Mouse (Mus musculus): ENCODE measurements at regions not wholly inside any gene's neighbourhood (a gene's known extent, or its start where the extent isn't known, plus 50 kb on each side); places are given as distances from the start of the nearest gene placed in this dataset.

DNA sequence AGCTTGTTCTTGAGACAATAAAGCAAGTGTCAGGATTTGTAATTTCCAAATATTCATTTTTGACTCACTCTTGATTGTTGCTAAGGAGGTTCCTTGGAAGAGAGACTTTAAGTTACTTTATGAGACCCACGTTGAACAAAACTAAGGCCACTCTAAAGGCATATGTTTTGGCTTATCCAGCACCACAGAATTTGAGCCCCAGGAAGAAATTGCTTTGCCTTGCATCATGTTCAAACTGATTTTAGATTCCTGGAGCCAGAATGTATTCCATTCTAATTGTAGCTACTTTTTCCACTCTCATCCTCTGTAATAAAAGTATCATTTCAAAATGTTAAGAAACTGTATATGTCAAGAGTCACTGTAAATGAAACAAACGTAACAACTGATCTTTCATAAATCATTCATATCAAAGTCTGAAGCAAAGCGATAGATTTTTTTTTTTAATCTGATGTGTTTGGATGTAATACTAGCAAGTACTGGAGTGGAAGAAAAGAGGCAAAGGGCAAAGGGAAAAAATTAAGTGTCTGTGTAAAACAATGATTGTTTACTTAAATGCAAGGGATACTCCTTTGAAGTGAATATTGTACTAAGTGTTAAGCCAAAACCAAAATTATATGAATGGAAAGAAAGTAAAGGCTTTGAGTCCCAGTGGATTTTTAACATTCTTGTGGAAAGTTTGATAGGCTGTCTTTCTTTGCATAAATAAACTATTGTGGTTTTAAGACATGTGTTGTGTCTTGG is 301.7 kb upstream of the Mef2c start:
- no peak for TF ChIP-seq TAL1 (IDR thresholded peaks at IDR 0.05; ENCODE audit: low read length)
- no peak for TF ChIP-seq GATA1 (IDR thresholded peaks at IDR 0.05; ENCODE audit: low read length)
- H3K4me3 ChIP-seq (replicated peaks): no peak overlapping the region

DNA sequence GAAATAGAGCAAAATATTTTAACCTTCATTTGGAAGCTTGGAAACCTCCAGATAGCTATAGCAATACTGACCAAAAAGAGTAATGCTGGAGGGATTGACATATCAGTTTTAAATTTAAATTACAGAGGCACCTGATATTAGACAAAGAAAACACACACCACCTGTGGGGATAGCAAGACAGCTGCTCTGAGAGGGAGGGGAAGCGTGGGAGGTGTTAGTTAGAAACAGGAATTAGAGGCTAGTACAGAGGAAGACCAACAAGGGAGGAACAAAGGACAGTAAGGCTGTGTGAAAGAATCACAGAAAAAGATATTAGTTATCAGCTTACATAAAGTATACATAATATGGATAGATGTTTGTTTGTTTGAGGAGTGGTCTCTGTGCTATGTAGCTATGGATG is 297.2 kb upstream of the Mef2c start:
- no peaks in the 10 kb centered on the region for H3K27me3 ChIP-seq (ENCODE audit: control insufficient read depth)
- H3K4me1 ChIP-seq (ENCODE audit: control insufficient read depth): no peaks in the 10 kb centered on the region
- no peak for TF ChIP-seq GATA1 (IDR thresholded peaks at IDR 0.05; ENCODE audit: low read length)
- no peak for TF ChIP-seq TAL1 (IDR thresholded peaks at IDR 0.05; ENCODE audit: low read length)
- no peaks in the 10 kb centered on the region for H3K36me3 ChIP-seq (ENCODE audit: control insufficient read depth)
- no peaks in the 10 kb centered on the region for H3K9me3 ChIP-seq (ENCODE audit: control insufficient read depth, low read length)
- no peak overlapping the region for H3K4me3 ChIP-seq (replicated peaks)

More for the DNA sequence above, 301.7 kb upstream of the Mef2c start:
- Histone ChIP-seq H3K4me1 (ENCODE audit: control insufficient read depth) (no peaks in the 10 kb centered on the region), H3K27me3 (ENCODE audit: control insufficient read depth) (no peaks in the 10 kb centered on the region), H3K36me3 (ENCODE audit: control insufficient read depth) (no peaks in the 10 kb centered on the region), H3K9me3 (ENCODE audit: control insufficient read depth, low read length) (no peaks in the 10 kb centered on the region)

DNA sequence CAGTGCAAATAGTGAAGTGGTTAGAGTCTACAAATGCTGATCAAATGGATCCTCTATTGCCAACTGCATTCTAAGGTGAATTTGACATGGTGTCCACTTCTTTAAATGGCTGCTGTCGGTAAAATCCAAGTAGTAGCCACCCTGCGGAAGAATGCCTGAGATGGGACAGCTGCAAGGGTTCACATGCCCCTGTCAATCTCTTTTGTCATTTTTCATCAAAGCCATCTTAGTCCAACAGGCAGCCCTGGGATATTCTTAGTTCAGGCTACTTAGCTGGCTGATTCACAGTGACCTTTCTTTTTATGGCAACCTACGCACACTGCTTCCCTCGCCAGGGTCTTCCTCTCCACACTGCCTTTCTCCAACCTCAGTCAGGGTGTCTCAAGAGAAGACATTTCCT is 296.3 kb upstream of the Mef2c start:
- Histone ChIP-seq H3K9me3 (ENCODE audit: control insufficient read depth, low read length) (no peaks in the 10 kb centered on the region), H3K36me3 (ENCODE audit: control insufficient read depth) (no peaks in the 10 kb centered on the region), H3K27me3 (ENCODE audit: control insufficient read depth) (no peaks in the 10 kb centered on the region), H3K4me3 (replicated peaks) (no peak overlapping the region), H3K4me1 (ENCODE audit: control insufficient read depth) (no peaks in the 10 kb centered on the region)
- no peak for TF ChIP-seq GATA1 (IDR thresholded peaks at IDR 0.05; ENCODE audit: low read length)
- TF ChIP-seq TAL1 (IDR thresholded peaks at IDR 0.05; ENCODE audit: low read length): no peak

DNA sequence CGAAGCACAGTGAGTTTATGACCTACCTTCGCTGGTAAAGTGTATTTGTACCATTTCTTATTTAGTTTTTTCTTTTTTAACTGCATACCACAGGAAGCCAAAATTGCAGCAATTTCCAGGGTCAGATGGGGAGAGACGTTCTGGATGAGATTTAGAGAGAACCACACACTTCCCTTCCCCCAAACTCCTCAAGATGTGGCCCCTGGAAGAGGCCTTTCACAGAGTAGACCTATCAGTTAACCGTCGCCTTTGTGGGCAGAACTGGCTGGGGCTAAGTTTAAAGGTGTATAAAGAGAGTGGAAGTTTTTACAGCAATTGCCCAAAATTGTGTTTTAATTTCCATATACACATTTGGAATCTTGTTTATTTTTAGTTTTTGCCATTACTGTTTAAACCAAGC is 295.7 kb upstream of the Mef2c start:
- Histone ChIP-seq H3K4me3 (replicated peaks) (no peak overlapping the region), H3K9me3 (ENCODE audit: control insufficient read depth, low read length) (no peaks in the 10 kb centered on the region), H3K36me3 (ENCODE audit: control insufficient read depth) (no peaks in the 10 kb centered on the region), H3K4me1 (ENCODE audit: control insufficient read depth) (no peaks in the 10 kb centered on the region), H3K27me3 (ENCODE audit: control insufficient read depth) (no peaks in the 10 kb centered on the region)
- TF ChIP-seq GATA1 (IDR thresholded peaks at IDR 0.05; ENCODE audit: low read length): no peak
- TF ChIP-seq TAL1 (IDR thresholded peaks at IDR 0.05; ENCODE audit: low read length): no peak

DNA sequence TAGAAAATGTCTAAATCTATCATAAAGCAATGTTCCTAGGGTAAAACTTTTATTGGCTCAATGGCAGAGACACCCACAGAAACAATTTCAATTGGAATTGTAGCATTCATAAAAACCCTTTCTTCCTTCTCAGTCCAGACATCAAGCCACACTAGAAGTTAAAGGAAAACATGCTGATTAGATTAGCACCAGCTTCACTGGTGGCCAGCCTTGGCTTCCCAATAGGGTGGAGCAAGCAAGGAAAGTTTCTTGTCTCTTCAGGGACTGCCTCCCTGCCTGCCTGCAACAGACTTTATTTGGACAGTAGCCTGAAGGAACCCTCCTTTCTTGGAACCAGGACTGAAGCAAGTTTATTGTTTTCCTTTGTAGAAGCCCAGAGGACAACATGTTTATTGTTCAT is 289.0 kb upstream of the Mef2c start:
- TF ChIP-seq GATA1 (IDR thresholded peaks at IDR 0.05; ENCODE audit: low read length) (no peak), TAL1 (IDR thresholded peaks at IDR 0.05; ENCODE audit: low read length) (no peak)
- H3K9me3 ChIP-seq (ENCODE audit: control insufficient read depth, low read length): no peaks in the 10 kb centered on the region
- no peaks in the 10 kb centered on the region for H3K27me3 ChIP-seq (ENCODE audit: control insufficient read depth)
- no peak overlapping the region for H3K4me3 ChIP-seq (replicated peaks)
- peaks cover 4% of the 10 kb centered on the region for H3K4me1 ChIP-seq (ENCODE audit: control insufficient read depth)
- no peaks in the 10 kb centered on the region for H3K36me3 ChIP-seq (ENCODE audit: control insufficient read depth)

DNA sequence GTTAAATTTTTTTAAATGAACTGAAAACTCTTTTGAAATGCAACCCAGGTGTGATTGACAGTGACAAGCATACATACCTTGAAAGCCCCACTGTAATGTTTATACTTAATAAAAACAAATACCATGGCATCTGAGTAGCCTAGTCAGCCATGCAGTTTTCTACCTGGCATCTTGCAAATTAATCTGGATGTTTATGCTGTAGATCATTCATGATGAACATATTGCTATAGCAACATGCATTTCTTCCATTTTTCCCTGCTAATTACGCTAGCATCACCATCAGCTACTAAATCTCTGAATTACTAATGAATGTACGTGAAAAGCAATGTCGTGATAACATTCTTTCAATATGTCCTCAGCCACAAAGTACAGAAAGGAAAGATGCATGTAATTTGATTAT is 287.4 kb upstream of the Mef2c start:
- Histone ChIP-seq H3K4me1 (ENCODE audit: control insufficient read depth) (peaks cover 4% of the 10 kb centered on the region), H3K27me3 (ENCODE audit: control insufficient read depth) (no peaks in the 10 kb centered on the region), H3K9me3 (ENCODE audit: control insufficient read depth, low read length) (no peaks in the 10 kb centered on the region), H3K4me3 (replicated peaks) (no peak overlapping the region), H3K36me3 (ENCODE audit: control insufficient read depth) (no peaks in the 10 kb centered on the region)
- TF ChIP-seq GATA1 (IDR thresholded peaks at IDR 0.05; ENCODE audit: low read length) (no peak), TAL1 (IDR thresholded peaks at IDR 0.05; ENCODE audit: low read length) (no peak)

DNA sequence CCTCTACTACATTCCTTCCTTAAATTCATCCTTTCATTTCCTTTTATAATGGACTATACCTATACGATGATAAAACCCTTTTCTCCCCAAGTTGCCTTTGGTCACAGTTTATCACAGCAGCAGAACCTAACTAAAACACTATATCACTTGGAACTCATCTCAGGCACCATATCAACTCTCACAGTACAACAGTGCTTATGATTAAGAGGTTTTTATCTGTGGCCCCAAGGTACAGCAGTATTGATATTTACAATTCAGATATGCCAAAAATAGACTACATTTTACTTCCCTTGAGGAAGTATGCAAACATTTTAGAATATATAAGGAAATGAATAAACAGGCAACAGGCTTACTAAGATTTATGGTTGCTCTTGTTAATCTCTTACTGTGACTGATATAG is 251.4 kb upstream of the Mef2c start:
- H3K4me3 ChIP-seq (replicated peaks): no peak overlapping the region
- peaks cover 5% of the 10 kb centered on the region for H3K4me1 ChIP-seq (ENCODE audit: control insufficient read depth)
- no peaks in the 10 kb centered on the region for H3K27me3 ChIP-seq (ENCODE audit: control insufficient read depth)
- no peaks in the 10 kb centered on the region for H3K9me3 ChIP-seq (ENCODE audit: control insufficient read depth, low read length)
- TF ChIP-seq TAL1 (IDR thresholded peaks at IDR 0.05; ENCODE audit: low read length) (no peak), GATA1 (IDR thresholded peaks at IDR 0.05; ENCODE audit: low read length) (no peak)
- no peaks in the 10 kb centered on the region for H3K36me3 ChIP-seq (ENCODE audit: control insufficient read depth)

DNA sequence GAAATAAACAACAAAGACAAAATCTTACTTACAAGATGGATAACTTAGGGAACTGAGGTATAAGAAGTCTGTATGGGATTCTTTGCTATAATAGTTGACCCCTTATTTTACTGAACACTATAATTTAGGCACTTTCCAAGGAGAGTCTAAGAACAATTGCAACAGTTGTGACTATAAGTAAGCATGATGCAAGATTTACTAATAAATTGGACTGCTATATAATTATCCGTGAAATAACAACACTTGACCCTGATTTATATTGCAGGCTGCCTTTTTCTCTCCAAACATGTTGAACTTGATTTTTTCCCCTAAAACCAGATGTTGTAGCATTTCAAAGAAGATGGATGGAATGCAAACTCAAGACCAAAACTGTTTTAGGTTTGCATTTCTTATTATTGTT is 237.2 kb upstream of the Mef2c start:
- Histone ChIP-seq H3K4me3 (replicated peaks) (no peak overlapping the region), H3K9me3 (ENCODE audit: control insufficient read depth, low read length) (no peaks in the 10 kb centered on the region), H3K27me3 (ENCODE audit: control insufficient read depth) (no peaks in the 10 kb centered on the region), H3K36me3 (ENCODE audit: control insufficient read depth) (no peaks in the 10 kb centered on the region), H3K4me1 (ENCODE audit: control insufficient read depth) (peaks cover 2% of the 10 kb centered on the region)
- TF ChIP-seq TAL1 (IDR thresholded peaks at IDR 0.05; ENCODE audit: low read length) (no peak), GATA1 (IDR thresholded peaks at IDR 0.05; ENCODE audit: low read length) (no peak)

DNA sequence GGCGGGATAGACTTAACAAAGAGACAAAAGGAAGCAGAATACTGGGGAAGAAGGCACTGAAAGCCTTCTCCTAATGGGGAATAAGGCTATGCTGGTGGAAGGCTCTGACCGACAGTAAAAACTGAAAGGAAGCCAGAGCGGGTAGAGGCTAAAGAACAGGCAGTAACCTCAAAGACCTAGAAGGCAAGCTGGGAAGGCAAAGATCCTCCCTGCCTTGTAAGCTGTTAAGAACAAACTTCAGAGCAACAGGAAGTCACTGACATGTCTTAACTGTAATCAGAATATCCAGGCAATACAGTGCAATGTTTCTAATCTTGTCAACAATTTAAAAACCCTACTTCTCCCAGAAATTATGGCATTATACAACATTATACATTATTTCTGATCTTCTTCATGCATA is 235.2 kb upstream of the Mef2c start:
- H3K4me3 ChIP-seq (replicated peaks): no peak overlapping the region

DNA sequence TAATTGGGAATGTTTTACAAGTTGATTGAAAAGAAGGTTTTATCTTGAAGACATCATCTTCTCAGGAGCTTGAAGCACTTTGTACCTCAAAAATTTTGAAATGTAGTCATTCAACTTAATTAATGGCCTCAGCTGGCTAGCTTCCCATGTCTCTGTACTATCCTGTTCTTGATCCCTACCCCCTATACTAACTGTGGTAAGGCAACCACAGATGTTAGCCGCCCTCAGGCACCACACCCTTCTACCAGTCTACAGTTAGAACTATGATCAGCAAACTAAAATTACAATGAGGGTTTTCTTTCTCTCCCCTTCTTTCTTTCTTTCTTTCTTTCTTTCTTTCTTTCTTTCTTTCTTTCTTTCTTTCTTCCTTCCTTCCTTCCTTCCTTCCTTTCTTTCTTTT is 225.1 kb upstream of the Mef2c start:
- Histone ChIP-seq H3K27me3 (ENCODE audit: control insufficient read depth) (no peaks in the 10 kb centered on the region), H3K4me1 (ENCODE audit: control insufficient read depth) (peaks cover 2% of the 10 kb centered on the region), H3K4me3 (replicated peaks) (no peak overlapping the region), H3K9me3 (ENCODE audit: control insufficient read depth, low read length) (no peaks in the 10 kb centered on the region), H3K36me3 (ENCODE audit: control insufficient read depth) (no peaks in the 10 kb centered on the region)
- TF ChIP-seq GATA1 (IDR thresholded peaks at IDR 0.05; ENCODE audit: low read length): no peak
- TF ChIP-seq TAL1 (IDR thresholded peaks at IDR 0.05; ENCODE audit: low read length): no peak

More for the DNA sequence above, 235.2 kb upstream of the Mef2c start:
- H3K27me3 ChIP-seq (ENCODE audit: control insufficient read depth): no peaks in the 10 kb centered on the region
- no peaks in the 10 kb centered on the region for H3K36me3 ChIP-seq (ENCODE audit: control insufficient read depth)
- no peak for TF ChIP-seq GATA1 (IDR thresholded peaks at IDR 0.05; ENCODE audit: low read length)
- TF ChIP-seq TAL1 (IDR thresholded peaks at IDR 0.05; ENCODE audit: low read length): no peak
- H3K4me1 ChIP-seq (ENCODE audit: control insufficient read depth): peaks cover 2% of the 10 kb centered on the region
- H3K9me3 ChIP-seq (ENCODE audit: control insufficient read depth, low read length): no peaks in the 10 kb centered on the region
